Mouse (Mus musculus) MEL (cell line): Measurements from ENCODE around the gene Acvr1b.

Experiments used
- POLR2A ChIP-seq, 2 experiments: IDR thresholded peaks; 2 replicates each; pipeline ENCODE4 v1.6.1; 2011 to 2012; ENCODE audit warnings: low read length in 2 of 2, mild to moderate bottlenecking in 2 of 2, control low read depth in 1 of 2, improper control_type of control experiment in 1 of 2, low read depth in 1 of 2, moderate library complexity in 1 of 2; ENCODE audit not compliant: control insufficient read depth in 1 of 2, insufficient read depth in 1 of 2, poor library complexity in 1 of 2
- ZC3H11A ChIP-seq: IDR thresholded peaks from 2 replicates; pipeline ENCODE4 v1.6.1; 2012; ENCODE audit warnings: low read depth, mild to moderate bottlenecking, inconsistent platforms, low read length, improper control_type of control experiment

GRCm38 (mm10) chr15:101248029-101248710 lies 74.3 kb downstream of the Acvr1b start:
- TF ChIP-seq POLR2A (IDR thresholded peaks at IDR 0.05; ENCODE audit: control insufficient read depth in 1 of 2, insufficient read depth in 1 of 2, low read depth in 1 of 2, low read length in 2 of 2, poor library complexity in 1 of 2) (no peak), ZC3H11A (no peak)
